Mouse (Mus musculus) lung, embryonic 15.5 days (tissue): ENCODE data around the gene Dgkg. TPM values are rescaled to one million over a fixed set of nuclear protein-coding genes. Genes with fewer than 3 reads are reported as not detected.

Experiments used
- ATAC-seq: fragments of 200-750 bp; cut with Nextera tagmentation; 2 replicates; pipeline ENCODE4 v1.8.0; 2017; ENCODE audit warnings: moderate number of reproducible peaks, borderline replicate concordance; ENCODE audit not compliant: low FRiP score, low TSS enrichment; ENCODE audit errors: extremely low read depth
- H3K27ac ChIP-seq: fragments of 300-500 bp; sonication (generic); 2 replicates; pipeline ENCODE4 v1.5.1; 2015; ENCODE audit warnings: moderate library complexity, mild to moderate bottlenecking, inconsistent platforms
- H3K27me3 ChIP-seq: fragments of 300-500 bp; sonication (generic); 2 replicates; pipeline ENCODE4 v1.6.1; 2015; ENCODE audit warnings: inconsistent platforms
- H3K36me3 ChIP-seq: fragments of 300-500 bp; sonication (generic); 2 replicates; pipeline ENCODE4 v1.6.1; 2015; ENCODE audit warnings: inconsistent platforms
- H3K4me1 ChIP-seq: fragments of 300-500 bp; sonication (generic); 2 replicates; pipeline ENCODE4 v1.6.1; 2015; ENCODE audit warnings: inconsistent platforms
- H3K4me2 ChIP-seq: fragments of 300-500 bp; sonication (generic); 2 replicates; pipeline ENCODE4 v1.6.1; 2015; ENCODE audit warnings: inconsistent platforms, mild to moderate bottlenecking, moderate library complexity
- H3K4me3 ChIP-seq: fragments of 300-500 bp; sonication (generic); 2 replicates; pipeline ENCODE4 v1.5.1; 2015; ENCODE audit warnings: mild to moderate bottlenecking, inconsistent platforms
- H3K9ac ChIP-seq: fragments of 300-500 bp; sonication (generic); 2 replicates; pipeline ENCODE4 v1.6.1; 2015; ENCODE audit warnings: inconsistent platforms
- H3K9me3 ChIP-seq: fragments of 300-500 bp; sonication (generic); 2 replicates; pipeline ENCODE4 v1.6.1; 2016; ENCODE audit warnings: inconsistent platforms
- WGBS: fragments of 180-500 bp; shearing (Covaris S2); methylation state at CpG from one replicate; pipeline ENCODE4 v1.1.7; 2015; 5-methylcytosine and 5-hydroxymethylcytosine counted together
- microRNA-seq: library from miRNA; unstranded; fragments of <30 nt; microRNA quantifications from one replicate; pipeline ENCODE4, GENCODE M21; 2016
- polyA plus RNA-seq: library from polyadenylated mRNA; unstranded; fragments of >200 nt; fragmentation: Nextera tagmentation; extraction: Ambion mirVana; gene quantifications from 2 replicates; pipeline ENCODE4 v1.2.1, GENCODE M21; 2015

The Dgkg gene
- polyA plus RNA-seq, 1 experiment from 2014 or later: 0.79 TPM

DNA sequence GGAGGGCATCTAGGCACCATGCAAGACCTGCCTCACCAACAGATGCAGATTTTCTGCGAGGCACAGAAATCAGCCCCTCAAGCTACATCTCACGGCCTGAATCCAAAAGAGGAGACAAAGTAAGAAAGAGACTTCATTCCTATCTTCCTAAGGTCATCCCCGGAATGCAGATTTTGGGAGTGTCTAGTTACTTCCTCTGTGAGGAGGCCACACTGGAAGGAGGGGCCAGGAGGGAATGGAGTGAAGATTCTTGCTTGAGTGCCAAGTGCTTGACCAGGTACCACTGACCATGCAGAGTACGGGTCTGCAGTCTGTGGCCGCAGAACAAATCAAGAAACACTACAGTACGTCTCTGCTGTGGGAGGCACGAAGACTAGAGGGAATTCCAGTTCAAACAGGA lies 230.2 kb downstream of the Dgkg start:
- H3K27ac ChIP-seq: no peak overlapping the region
- 66% methylated on average over 7 of the region's 7 CpGs for WGBS
- peaks cover 38% of the 10 kb centered on the region for H3K4me1 ChIP-seq
- no peaks in the 10 kb centered on the region for H3K27me3 ChIP-seq
- no peak overlapping the region for H3K4me2 ChIP-seq
- H3K9me3 ChIP-seq: no peaks in the 10 kb centered on the region
- no peak overlapping the region for H3K4me3 ChIP-seq
- no peak for ATAC-seq
- H3K36me3 ChIP-seq: peaks cover 30% of the 10 kb centered on the region
- H3K9ac ChIP-seq: no peak overlapping the region

DNA sequence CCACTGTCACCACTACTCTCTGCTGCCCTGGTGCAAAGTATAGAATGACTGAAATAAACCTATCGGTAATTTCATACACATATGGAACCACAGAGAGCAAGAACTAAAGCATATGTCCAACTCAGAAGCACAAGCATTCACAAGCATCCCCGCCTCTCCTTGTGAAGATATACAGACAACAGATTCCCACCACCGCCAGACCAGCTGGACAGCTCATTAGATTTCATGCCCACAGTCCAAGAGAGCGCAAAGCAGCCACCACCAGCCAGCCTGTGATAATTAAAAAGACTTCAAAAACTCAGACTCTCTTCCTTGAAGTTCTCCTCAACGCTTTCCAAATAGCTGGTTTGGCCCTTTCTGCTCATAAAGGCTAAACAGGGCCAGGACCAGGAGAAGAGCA lies 234.8 kb downstream of the Dgkg start:
- H3K4me2 ChIP-seq: no peak overlapping the region
- WGBS: 74% methylated on average over 5 of the region's 5 CpGs
- H3K4me1 ChIP-seq: peaks cover 15% of the 10 kb centered on the region; the same call in 1 of the 2 replicates
- ATAC-seq: no peak
- H3K27me3 ChIP-seq: no peaks in the 10 kb centered on the region
- H3K36me3 ChIP-seq: peaks cover 40% of the 10 kb centered on the region
- H3K9me3 ChIP-seq: no peaks in the 10 kb centered on the region
- no peak overlapping the region for H3K27ac ChIP-seq
- H3K9ac ChIP-seq: no peak overlapping the region
- no peak overlapping the region for H3K4me3 ChIP-seq

Small RNA genes within 50 kb of the gene (microRNA-seq; reads per million reads assigned to microRNA genes)
- gene Mir6362 (not detected), gene Mir8095 (not detected)

Other genes starting within 250 kb of the Dgkg start
- gene Etv5, start 217.5 kb downstream of the Dgkg start, polyA plus RNA-seq: 167 TPM in 2 replicates
- not detected in 2 replicates for gene Crygs, start 154.4 kb upstream of the Dgkg start, polyA plus RNA-seq
- 25.6 and 26.9 TPM in 2 replicates for gene Tbccd1, start 200.4 kb upstream of the Dgkg start, polyA plus RNA-seq
- gene Dnajb11, start 200.6 kb upstream of the Dgkg start, polyA plus RNA-seq: 109 and 111 TPM in 2 replicates
- 2.9 and 11.2 TPM in 2 replicates for gene Ahsg, start 234.1 kb upstream of the Dgkg start, polyA plus RNA-seq